Mouse (Mus musculus) c-Kit-positive CD71-positive TER-119-negative erythroid progenitor cells, embryonic 14.5 days (primary cell): ENCODE measurements around the gene Rnf145.

Experiments
- DNase-seq: peaks from one replicate; pipeline ENCODE4 v3.0.0-alpha.2; 2013; ENCODE audit warnings: low read depth

The Rnf145 gene

DNA sequence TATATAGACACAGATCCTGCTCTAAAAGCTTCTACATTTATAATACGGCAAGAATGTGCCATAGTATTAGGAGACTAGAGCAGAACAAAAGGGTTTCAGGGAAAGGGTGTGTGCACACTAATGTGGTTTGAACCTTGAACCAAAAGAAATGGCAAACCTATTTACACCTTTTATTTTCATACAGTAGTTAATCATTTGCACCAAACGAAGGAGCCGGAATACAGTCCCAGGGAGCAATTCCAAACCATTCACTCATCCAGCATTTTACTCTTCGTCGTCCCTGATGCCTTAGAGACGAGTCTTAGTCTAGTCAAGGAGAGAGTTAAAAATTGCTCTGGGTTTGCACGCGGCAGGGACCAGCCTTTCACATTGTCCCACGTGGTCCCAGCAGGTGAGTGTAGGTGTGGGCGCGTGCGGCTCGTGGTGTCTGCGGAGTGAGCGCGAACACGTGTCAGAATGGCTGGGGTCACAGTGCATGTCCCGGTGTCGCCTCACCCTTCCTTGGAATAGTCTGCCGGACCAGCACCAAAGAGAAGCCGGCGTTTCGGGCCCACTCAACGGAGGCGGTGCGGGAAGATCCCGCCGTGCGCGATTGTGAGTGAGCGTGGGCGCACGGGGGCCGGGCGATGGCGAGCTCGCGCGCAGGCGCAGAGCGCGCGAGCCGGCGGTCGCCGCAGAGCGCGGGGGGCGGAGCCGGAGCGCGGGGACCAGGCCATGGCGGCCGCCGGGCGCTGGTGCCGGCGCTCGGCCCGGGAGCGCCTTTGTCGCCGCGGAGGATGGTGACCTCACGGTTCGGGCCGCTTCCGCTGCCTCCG is at the start of gene Rnf145:
Gene Rnf145 (plus strand): TSS at position 684 of the 815 bp plus-strand sequence.
- no peak for DNase-seq

DNA sequence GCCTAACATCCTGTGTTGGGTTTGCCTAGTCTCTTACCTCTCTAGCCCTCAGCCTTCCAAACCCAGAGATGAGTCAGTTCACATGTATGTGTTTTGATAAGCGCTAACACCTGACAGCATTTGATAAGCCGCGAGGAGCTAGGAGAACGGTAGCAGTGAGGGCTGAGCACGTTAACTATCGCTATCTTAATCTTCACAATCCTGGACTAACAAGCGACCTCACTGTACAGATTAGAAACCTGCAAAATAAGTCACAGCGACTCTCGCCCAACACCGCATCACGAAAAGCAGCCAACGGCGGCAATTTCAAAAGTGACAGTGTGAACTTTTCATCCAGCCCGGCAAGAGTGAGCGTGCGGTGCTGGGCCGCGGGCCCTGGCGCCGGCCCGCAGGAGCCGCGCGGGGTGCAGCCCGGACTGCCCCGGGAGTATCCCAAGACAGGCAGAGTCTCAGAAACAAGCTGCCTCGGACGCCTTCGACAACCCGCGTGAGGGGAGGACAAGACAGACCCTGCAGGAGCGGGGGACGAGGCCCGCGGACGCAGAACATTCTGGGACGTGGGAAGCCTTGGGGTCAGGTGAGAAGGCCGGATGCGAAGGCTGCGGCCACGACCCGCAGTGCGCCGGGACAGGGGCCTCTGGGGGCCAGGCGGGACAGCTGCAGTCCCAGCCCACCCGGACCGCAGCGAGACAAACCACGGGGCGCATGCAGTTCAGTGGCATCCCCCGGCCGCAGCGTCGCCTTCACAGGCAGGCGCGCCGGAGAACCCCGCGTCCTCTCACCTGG is 48.9 kb upstream of the Rnf145 start:
- peak; percentile 81 for DNase-seq

DNA sequence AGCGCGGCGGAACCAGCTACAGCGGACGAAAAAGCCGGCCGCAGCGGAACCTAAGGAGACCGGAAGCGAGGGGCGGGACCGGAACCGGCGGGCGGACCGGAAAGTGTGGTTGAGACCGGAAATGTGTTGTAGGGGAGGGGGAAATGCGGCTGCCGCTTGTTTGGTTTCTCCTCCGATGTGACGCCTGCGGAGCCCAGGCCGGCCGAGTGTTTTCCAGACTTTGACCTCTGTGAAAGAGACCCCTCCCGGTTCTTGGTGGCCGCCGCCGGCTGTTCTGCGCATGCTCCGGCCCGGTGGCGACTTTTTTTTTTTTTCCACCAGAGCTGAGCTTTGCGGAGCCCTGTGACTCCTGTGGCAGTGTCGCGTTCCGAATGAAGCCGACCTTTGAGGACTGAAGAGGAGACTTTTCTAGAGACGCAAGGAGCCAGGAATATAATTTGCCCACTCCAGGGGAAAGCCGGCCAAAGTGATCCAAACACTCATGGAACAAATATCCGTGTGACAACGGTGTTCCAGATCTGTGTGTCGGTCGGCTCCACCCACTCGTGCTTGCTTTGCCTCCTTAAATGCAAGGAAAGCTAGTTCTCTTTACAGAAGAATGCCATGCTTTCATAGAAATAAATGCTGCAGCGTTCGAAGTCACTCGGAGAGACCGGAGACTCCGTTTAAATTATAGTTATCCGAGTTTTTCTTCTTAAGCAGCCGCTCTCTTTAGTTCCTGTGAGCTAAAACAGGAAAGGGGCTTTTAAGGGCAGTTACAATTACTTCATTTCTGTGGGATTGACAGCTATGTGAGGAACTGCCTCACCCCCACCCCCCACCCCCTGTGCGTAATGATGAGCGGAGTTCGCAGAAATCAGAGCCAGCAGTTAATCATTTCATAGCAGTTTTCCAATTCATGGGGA is 48.1 kb upstream of the Rnf145 start, which contains the start of gene Ublcp1:
Gene Ublcp1 (minus strand): TSS at position 67 of the 905 bp plus-strand sequence.
- peak; percentile 88 for DNase-seq

DNA sequence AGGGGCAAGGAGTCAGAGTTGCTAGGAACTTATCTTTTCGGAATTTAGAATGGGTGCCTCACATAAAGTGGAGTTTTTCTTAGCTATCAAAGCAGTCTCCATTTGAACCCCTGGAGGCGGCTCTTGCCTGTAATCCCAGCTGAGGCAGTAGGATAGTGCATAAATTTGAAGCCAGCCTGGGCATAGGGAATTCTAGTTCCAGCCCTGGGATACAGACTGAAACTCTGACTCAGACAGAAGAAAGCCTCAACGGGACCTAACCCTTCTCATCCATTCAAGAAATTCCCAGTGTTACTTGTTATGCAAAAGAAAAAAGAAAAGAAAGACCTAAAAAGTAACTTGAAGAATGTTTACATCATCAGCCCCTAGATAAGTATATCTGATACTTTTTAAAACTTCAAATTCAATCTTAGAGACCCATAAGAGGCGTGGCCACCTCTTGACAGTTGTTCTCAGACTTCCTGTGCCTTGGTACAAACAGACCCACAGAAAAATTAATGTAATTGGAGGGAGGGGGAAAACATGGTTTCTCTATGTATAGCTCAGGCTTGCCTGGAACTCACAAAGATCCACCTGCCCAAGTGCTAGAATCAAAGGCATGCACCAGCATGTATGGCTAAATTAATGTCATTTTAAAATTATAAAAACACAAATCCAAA is 47.3 kb upstream of the Rnf145 start:
- no peak for DNase-seq

DNA sequence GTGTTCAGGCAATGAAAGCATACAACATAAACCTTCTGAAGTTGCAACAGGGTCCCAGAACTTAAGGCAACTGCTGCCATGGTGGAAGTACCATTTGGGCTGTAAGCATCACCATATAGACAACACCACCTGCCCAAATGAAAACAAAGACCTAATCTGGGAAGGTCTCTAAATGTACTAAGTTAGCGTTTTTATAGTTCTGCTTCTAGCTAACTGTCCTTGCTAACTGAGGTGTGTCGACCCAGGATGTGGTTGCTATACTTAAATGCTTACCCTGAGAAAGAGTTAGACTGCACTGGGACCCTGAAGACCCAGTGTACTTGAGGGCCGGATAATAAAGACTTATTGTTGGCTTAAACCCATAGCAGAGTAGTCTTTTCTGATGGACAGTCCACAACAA is 43.3 kb upstream of the Rnf145 start:
- DNase-seq = no peak

DNA sequence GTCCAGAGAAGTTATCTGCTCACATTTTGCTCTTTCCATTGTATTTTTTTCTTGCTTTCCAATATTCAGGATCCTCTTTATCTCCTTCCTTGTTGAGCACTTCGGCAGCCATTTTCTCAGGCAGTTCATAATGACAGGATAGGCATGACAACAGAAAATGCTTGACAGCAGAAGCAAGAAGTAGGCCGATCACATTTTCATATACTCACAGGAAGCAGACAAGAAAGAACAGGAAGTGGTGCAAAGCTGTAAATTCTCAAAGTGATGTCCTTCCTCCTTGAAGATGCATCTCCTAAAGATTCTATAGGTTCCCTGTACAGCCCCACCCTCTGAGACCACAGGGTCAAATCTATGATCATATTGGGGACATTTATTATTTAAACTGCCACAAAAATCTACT is 42.3 kb upstream of the Rnf145 start:
- DNase-seq = no peak

DNA sequence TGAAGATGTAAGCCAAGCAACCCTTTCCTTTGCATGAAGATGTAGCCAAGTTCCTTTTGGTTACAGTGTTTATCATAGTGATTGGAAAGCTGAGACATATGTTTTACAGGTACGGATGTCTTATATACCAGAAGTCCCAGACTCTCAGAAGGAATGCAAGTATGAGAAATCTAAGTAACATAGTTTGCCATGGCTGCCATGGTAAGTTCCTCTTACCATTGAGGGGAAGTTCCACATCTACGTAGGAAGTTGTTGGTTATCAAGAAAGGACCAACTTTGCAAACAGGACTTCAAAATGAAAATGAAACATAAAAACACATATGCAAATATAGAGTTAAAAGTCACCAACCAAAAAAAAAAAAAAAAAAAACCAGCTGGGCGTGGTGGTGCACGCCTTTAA is 40.4 kb upstream of the Rnf145 start:
- DNase-seq = no peak

DNA sequence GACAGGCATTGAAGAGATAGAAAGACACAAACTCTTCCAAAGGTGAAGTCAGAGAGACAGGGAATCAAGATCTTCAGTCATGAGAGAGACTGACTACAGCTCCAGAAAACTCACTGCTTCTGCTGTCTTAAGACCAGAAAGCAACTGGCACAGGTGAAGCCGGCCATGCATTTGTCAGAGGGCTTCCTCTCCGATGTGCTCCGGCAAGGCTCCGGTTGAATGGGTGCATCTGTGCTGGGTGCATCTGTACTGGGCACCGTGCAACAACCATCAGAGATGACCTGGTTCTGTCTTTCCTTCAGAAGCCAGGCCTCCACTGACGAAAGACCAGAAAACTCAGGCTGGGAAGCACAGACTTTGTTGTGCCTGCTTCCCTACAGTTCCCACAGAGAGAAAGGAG is 38.5 kb upstream of the Rnf145 start:
- no peak for DNase-seq

DNA sequence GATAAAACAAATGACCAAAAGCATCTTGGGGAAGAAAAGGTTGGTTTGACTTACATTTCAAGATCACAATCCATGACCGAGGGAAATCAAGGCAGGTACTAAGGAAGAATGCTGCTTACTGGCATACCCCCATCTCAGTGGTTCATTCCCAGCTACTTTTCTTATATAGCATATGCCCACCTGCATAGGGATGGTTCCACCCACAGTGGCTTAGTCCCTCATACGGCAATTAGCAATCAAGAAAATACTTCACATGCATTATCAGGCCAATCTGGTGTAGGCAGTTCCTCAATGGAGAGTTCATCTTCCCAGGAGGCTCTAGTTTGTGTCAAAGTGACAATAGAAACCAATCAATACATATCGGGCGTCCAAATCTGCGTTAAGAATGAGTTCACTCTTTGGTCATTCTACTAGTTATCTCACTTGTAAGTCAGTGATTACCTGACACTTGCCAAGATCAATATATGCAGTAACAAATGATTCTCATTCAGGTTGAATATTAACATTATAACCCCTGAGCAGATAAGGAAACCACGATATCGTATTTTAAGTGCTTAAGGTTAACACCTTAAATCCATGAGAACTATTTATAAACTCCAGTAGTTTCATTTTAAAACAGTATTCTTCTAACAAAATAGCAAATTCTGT is 33.6 kb upstream of the Rnf145 start:
- no peak for DNase-seq

DNA sequence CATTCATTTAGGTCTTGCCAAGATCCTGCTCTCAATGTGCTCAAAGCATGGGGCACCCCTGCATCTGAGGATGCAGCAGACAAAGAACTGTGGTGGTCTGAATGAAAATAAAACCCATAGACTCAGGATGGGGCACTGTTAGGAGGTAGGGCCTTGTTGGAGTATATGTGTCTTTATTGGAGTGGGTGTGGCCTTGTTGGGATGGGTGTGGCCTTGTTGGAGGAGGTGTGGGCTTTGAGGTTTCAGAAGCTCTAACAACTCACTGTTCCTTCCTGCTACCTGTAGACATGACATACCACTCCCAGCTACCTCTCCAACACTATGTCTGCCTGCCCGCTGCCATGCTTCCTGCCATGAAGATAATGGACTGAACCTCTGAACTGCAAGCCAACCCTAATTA is 29.6 kb upstream of the Rnf145 start:
- DNase-seq = no peak

DNA sequence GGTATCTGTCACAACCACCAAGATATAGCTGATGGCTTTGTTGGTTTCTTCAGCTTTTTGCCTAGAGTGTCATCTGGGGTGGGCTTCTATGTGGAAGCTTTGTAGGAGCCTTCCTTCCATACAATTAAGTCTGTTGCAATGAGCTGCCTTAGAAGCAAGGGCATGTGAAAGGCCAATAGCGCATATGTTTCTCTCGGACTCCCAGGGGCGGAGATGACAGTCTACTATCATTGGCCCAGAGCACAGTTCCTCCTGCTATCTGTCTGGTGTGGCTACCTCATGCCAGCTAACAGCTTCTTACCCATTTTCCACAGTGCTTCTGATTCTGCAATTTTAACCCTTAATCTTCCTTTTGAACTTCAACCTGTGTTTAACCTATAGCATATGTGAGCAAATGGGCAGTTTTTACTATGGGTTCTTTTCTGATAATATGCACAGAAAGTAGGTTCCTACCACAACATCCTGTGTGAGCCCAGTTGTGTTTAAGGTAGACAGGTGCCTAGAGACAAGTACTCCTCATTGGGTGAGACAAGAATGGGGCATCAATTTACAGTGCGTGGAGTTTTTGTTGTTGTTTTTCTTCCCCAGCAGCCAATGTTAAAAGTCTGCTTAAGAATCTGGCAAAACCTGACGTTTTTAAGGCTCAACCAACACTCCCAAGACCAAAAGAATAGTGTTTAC is 24.0 kb upstream of the Rnf145 start:
- DNase-seq = no peak

DNA sequence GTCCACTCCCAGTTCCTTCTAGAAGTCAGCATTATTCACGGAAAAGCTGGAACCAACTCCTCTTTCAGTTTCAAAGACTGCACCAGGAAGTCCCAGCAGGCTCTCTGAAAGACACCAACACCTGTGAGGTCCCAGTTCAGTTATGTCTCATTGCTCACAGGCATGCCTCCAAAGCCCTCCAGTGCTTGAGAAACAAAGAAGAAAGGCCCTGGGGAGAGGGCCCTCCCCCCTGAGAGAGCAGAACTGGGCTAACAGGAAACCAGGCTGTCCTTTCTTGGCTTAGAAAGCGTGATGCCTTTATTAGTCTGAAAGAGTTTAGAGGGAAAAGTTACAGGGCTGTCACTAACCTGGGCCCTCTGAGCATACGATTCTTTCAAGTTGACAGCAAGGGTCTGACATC is 22.5 kb upstream of the Rnf145 start:
- no peak for DNase-seq

DNA sequence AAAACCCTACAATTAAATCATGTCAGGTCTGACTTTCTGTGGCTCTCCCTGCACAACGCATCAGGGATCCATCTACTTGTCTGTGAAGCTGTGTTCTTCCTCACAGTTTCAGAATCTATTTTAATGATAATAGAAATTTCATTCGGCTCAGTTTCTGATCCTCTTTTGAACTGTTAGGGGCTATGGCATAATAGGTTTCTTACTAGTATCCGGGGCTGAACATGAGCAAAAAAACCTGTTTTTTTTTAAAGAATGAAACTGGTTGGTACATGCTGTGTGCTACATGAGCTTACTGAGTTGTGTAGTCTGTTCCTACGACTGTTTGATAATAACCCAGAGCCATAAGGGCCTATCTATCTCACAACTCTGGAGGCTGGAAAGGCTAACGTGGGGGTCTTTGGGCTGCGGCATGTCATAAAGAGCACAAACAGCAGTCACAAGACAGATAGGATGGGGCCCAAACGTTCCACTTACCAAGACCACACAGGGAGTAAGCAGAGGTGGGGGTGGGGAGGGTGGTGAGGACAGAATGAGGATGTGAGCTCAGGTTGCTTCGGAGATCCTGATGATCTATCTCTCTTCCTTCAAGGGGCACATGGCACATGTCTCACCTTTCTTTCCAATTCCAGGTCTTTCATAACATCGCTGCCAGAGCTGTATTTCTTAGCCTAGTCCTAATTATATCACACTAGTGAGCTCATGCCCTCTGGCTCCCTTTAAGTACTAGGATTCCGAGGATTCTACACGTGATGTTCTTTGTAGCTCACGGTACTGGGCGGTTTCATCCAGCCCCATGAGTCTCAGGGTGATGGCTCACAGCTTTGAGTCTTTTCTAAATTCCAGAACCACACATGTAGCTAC is 20.1 kb upstream of the Rnf145 start:
- no peak for DNase-seq

DNA sequence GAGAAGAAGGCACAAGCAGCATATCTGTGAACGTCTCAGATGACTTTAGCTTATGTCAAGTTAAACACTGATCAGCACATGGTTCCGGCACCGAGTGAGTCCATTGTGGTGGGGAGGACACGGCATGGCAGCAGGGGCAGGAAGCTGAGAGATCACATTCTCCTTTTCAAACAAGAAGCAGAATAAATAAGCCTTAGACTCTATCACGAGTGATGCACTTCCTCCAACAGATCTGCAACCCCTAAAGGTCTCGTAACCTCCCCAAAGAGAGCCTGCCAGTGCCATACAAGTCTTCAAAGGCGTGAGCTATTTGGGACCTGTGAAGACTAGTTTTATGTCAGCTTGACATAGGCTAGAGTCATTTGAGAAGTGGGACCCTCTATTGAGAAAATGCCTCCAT is 17.8 kb upstream of the Rnf145 start:
- no peak for DNase-seq

DNA sequence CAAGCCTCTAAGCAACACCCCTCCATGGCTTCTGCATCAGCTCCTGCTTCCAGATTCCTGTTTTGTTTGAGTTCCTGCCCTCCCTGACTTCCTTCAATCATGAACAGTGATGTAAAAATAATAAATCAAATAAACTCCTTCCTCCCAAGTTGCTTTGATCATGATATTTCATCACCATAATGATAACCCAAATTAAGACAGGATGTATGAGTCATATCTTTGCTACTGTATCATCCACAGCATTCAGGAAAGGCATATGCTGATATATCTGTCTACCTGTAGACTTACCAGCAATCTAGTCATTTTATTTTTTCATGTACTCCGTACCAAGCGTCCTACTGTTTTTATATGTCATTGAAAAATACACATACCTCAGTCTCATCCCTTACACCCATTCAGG is 17.3 kb upstream of the Rnf145 start:
- no peak for DNase-seq

DNA sequence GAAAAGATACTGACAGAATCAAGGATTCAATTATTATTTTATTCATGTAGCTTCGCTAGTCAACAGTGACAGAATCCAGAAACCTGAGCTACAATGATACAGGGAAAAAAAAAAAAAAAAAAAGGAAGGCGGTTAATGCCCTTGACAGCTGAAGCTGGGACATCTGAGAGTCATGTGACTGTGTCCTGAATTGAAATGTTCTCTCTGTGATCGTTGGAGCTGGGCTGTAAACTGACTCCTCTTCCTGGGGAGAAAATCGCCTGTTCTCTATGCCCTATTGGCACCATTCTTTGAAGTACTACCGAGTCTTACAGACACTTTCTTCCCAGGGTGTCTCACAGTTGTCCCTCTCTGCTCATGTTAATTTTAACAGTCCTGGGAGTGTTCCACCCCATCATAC is 15.8 kb upstream of the Rnf145 start:
- no peak for DNase-seq

DNA sequence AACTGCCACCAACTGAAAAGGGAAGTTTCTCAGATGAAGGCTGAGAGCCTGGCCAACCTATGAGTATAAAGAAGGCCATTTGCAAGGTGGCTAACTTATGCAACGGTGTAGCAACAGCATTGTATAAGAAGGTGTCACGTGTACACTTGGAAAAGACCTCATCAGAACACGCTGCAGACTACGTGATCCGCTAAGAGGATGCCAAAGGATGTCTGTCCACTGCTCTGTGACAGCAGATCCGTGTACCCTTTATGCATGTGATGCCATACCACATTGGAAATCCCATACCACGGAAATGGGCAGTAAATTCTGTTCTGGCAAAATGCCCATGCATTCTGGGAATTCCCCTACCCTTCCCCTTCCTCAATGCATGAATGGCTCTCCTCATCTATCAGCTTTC is 14.6 kb upstream of the Rnf145 start:
- DNase-seq = no peak

DNA sequence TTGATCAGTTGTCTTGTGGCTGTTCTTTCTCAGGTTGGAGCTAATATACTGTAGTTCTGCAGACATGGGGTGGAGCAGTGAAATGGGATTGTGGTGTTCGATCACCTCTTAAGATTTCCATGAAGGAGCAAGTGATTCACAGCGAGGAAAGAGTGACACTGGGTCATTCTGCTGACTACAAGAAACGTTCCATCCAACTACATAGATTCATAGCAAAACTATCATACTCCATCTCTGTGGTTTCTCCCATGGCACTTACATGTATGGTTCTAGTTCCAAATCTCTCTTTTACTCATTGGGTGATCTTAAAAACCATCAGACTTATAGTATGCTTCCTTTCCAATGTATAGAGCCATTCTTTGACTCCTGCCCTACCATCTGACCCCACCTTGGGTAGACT is 14.0 kb upstream of the Rnf145 start:
- no peak for DNase-seq

DNA sequence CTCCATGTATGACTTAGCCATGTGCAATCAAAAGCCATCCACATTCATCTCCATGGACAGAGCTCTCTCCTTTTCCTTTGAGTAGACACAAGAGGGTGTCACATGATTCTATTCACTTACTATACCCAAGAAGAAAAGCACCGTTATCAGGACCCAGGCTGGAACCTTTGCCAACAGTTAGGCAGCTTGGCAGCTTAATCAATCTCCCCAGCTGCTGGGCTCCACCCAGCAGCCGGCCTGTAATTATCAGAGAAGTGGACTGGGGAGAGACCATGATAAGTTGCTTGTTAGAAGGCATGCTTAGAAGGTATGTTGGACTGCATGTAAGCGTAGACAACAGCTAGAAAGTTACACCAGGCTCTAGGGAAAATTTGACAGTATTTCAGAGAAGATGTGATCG is 9.9 kb upstream of the Rnf145 start:
- peak; percentile 91 for DNase-seq

DNA sequence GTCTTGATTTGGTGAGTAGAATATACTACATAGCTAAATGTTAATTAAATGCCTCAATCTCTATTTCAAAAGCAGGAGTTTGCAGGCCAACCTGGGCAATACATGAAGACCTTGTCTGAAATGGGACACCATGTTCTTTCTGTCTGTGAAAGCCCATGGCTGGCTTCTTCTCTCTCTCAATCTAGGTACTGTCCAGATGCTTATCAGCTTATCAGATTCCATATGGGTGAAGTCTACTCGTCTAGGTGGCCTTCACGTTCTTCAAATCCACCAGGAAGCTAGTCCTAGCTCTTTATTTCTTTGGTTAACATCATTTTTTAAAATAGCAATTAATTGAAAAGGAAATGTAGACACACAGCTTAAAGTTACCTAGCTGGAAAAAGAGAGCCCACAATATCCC is 8.9 kb upstream of the Rnf145 start:
- no peak for DNase-seq
